Mouse (Mus musculus) 3T3-L1 (cell line): ENCODE measurements at regions not wholly inside any gene's neighbourhood (a gene's known extent, or its start where the extent isn't known, plus 50 kb on each side); places are given as distances from the start of the nearest gene placed in this dataset.

Experiments
- DNase-seq: peaks from one replicate; pipeline ENCODE4 v3.0.0-alpha.2; 2015; ENCODE audit warnings: low read depth, low spot score

- DNase-seq, result no peak
Observed at GRCm38 (mm10) chr11:112839721-112840494, 57.9 kb downstream of the Sox9 start.

GRCm38 (mm10) chr11:112840495-112840828 lies 58.4 kb downstream of the Sox9 start:
- DNase-seq, result no peak

- no peak for DNase-seq
Observed at GRCm38 (mm10) chr11:112844258-112844901, 62.4 kb downstream of the Sox9 start.

- peak; percentile 59 for DNase-seq
Observed at GRCm38 (mm10) chr11:112847146-112847545, 65.1 kb downstream of the Sox9 start.

GRCm38 (mm10) chr11:112847851-112848250 lies 65.8 kb downstream of the Sox9 start:
- peak; percentile 79 for DNase-seq

GRCm38 (mm10) chr11:112849974-112850373 lies 68.0 kb downstream of the Sox9 start:
- DNase-seq, result peak; percentile 63

- peak; percentile 98 for DNase-seq
Observed at GRCm38 (mm10) chr11:112850532-112851272, 68.7 kb downstream of the Sox9 start.

GRCm38 (mm10) chr11:112851321-112851720 lies 69.3 kb downstream of the Sox9 start:
- DNase-seq, result peak; percentile 12

- no peak for DNase-seq
Observed at GRCm38 (mm10) chr11:112855975-112856374, 74.0 kb downstream of the Sox9 start.

GRCm38 (mm10) chr11:112859309-112859708 lies 77.3 kb downstream of the Sox9 start:
- DNase-seq, result no peak

- no peak for DNase-seq
Observed at GRCm38 (mm10) chr11:112860797-112861196, 78.8 kb downstream of the Sox9 start.

- no peak for DNase-seq
Observed at GRCm38 (mm10) chr11:112861233-112861632, 79.2 kb downstream of the Sox9 start.

- DNase-seq, result no peak
Observed at GRCm38 (mm10) chr11:112865836-112866235, 83.8 kb downstream of the Sox9 start.

GRCm38 (mm10) chr11:112869571-112869970 lies 87.5 kb downstream of the Sox9 start:
- DNase-seq, result no peak

GRCm38 (mm10) chr11:112870201-112871035 lies 88.4 kb downstream of the Sox9 start:
- no peak for DNase-seq

GRCm38 (mm10) chr11:112872677-112873367 lies 90.8 kb downstream of the Sox9 start:
- DNase-seq, result no peak

GRCm38 (mm10) chr11:112874239-112874638 lies 92.2 kb downstream of the Sox9 start:
- DNase-seq, result no peak

GRCm38 (mm10) chr11:112876226-112876625 lies 94.2 kb downstream of the Sox9 start:
- no peak for DNase-seq

GRCm38 (mm10) chr11:112878436-112878835 lies 96.4 kb downstream of the Sox9 start:
- peak; percentile 45 for DNase-seq

- no peak for DNase-seq
Observed at GRCm38 (mm10) chr11:112880736-112881135, 98.7 kb downstream of the Sox9 start.

- no peak for DNase-seq
Observed at GRCm38 (mm10) chr11:112885336-112885940, 103.4 kb downstream of the Sox9 start.
